Mouse (Mus musculus): Measurements from ENCODE around the gene Trpc1. TPM values are rescaled to one million over a fixed set of nuclear protein-coding genes. Genes with fewer than 3 reads are reported as not detected.

Gene Trpc1
- polyA plus RNA-seq (2017; shearing (Covaris generic)): 1 to 10 TPM in 1 of 2 experiments, under 1 TPM in 1; 0.15 to 1.8 TPM

GRCm38 (mm10) chr9:95750037-95750511, at the start of gene Trpc1:
Trpc1 (minus strand) TSS chr9:95750375.

Other genes with a start within 250 kb of the Trpc1 start
- 100 to 1,000 TPM; 136 to 165 TPM for gene U2surp, start 238.4 kb downstream of the Trpc1 start, polyA plus RNA-seq (2017; shearing (Covaris generic))
- under 1 TPM in 1 of 2 experiments, not detected in 1; 0.05 TPM for gene Paqr9, start 190.7 kb downstream of the Trpc1 start, polyA plus RNA-seq (2017; shearing (Covaris generic))
- gene Pcolce2, start 112.8 kb downstream of the Trpc1 start, polyA plus RNA-seq (2017; shearing (Covaris generic)): under 1 TPM; 0.23 to 0.35 TPM
- 1 to 10 TPM; 1.1 to 1.2 TPM for gene Pls1, start 94.9 kb upstream of the Trpc1 start, polyA plus RNA-seq (2017; shearing (Covaris generic))
- gene Atr, start 107.2 kb upstream of the Trpc1 start, polyA plus RNA-seq (2017; shearing (Covaris generic)): 10 to 100 TPM; 22.1 to 25.0 TPM
- gene Xrn1, start 204.4 kb upstream of the Trpc1 start, polyA plus RNA-seq (2017; shearing (Covaris generic)): 10 to 100 TPM; 47.2 to 58.0 TPM

All from activated CD4-positive, CD25-positive, alpha-beta regulatory T cell (primary cell).